Mouse (Mus musculus) liver, adult 2 months (tissue): ENCODE data around the gene Ovca2. TPM values are rescaled to one million over a fixed set of nuclear protein-coding genes. Genes with fewer than 3 reads are reported as not detected.

ENCODE experiments used
- DNase-seq: peaks from one replicate; pipeline ENCODE4 v3.0.0-alpha.2; 2011; ENCODE audit warnings: low read depth, low spot score; ENCODE audit errors: extremely low read depth
- H3K27ac ChIP-seq: fragments of 200-500 bp; replicated peaks from 2 replicates; pipeline ENCODE4 v1.5.1; 2012; ENCODE audit warnings: low read depth, mild to moderate bottlenecking, control low read depth, inconsistent platforms, low read length; ENCODE audit not compliant: insufficient read depth
- H3K27me3 ChIP-seq: fragments of 200-500 bp; 2 replicates; pipeline ENCODE4 v1.6.1; 2012; ENCODE audit warnings: mild to moderate bottlenecking, moderate library complexity, low read length, inconsistent platforms; ENCODE audit not compliant: control insufficient read depth, insufficient read depth
- H3K36me3 ChIP-seq: fragments of 200-500 bp; 2 replicates; pipeline ENCODE4 v1.6.1; 2012; ENCODE audit warnings: low read length, inconsistent platforms; ENCODE audit not compliant: control insufficient read depth, insufficient read depth
- H3K4me1 ChIP-seq: fragments of 200-500 bp; 2 replicates; pipeline ENCODE4 v1.6.1; 2011; ENCODE audit warnings: low read length; ENCODE audit not compliant: control insufficient read depth, insufficient read depth
- H3K4me3 ChIP-seq: fragments of 200-500 bp; 2 replicates; pipeline ENCODE4 v1.5.1; 2011; ENCODE audit warnings: low read depth, mild to moderate bottlenecking, control low read depth, low read length, moderate library complexity; ENCODE audit not compliant: insufficient read depth
- H3K79me2 ChIP-seq: fragments of 200-500 bp; 2 replicates; pipeline ENCODE4 v1.6.1; 2012; ENCODE audit warnings: inconsistent platforms, mild to moderate bottlenecking, low read length, moderate library complexity; ENCODE audit not compliant: control insufficient read depth, insufficient read depth
- H3K9ac ChIP-seq: fragments of 200-500 bp; 2 replicates; pipeline ENCODE4 v1.6.1; 2012; ENCODE audit warnings: low read depth, mild to moderate bottlenecking, control low read depth, inconsistent platforms, low read length
- CTCF ChIP-seq: fragments of 200-500 bp; IDR thresholded peaks from 2 replicates; pipeline ENCODE4 v1.5.1; 2011; ENCODE audit warnings: low read depth, low read length, control low read depth
- POLR2A ChIP-seq: fragments of 200-500 bp; IDR thresholded peaks from 2 replicates; pipeline ENCODE4 v1.6.1; 2011; ENCODE audit warnings: low read length, control low read depth; ENCODE audit not compliant: insufficient read depth; ENCODE audit errors: extremely low read depth
- WGBS: fragments of 180-500 bp; shearing (Covaris S2); methylation state at CpG from one replicate; pipeline ENCODE4 v1.1.7; 2018; 5-methylcytosine and 5-hydroxymethylcytosine counted together
- polyA plus RNA-seq: library from polyadenylated mRNA; depleted of rRNA; stranded (reverse); fragments of >200 nt; gene quantifications from 2 replicates; pipeline ENCODE4 v1.2.3, GENCODE M21; 2012
- total RNA-seq: library from RNA; depleted of rRNA; stranded (reverse); fragments of >200 nt; gene quantifications from 2 replicates; pipeline ENCODE4 v1.2.3, GENCODE M21; 2014

Ovca2 gene
- total and polyA plus RNA-seq, 2 experiments = 5.7 to 6.7 TPM

- Histone ChIP-seq H3K27me3 (peaks cover 14% of the 10 kb centered on the region; the same call in 1 of the 2 replicates), H3K4me3 (no peak overlapping the region), H3K9ac (no peak overlapping the region), H3K27ac (no peak overlapping the region), H3K79me2 (no peaks in the 10 kb centered on the region), H3K4me1 (0 out of 2 replicates have a peak, but pooled peaks cover 3% of the 10 kb centered on the region), H3K36me3 (no peaks in the 10 kb centered on the region)
- TF ChIP-seq CTCF (no peak), POLR2A (no peak)
- DNase-seq = no peak
- 15% methylated on average over 17 of the region's 17 CpGs for WGBS
Measured at GRCm38 (mm10) chr11:75171186-75171865, 7.3 kb downstream of the Ovca2 start.

GRCm38 (mm10) chr11:75170136-75170751 lies 8.4 kb downstream of the Ovca2 start:
- H3K9ac ChIP-seq = no peak overlapping the region
- H3K27ac ChIP-seq = no peak overlapping the region
- H3K4me3 ChIP-seq = peak overlapping the region; percentile 48; the same call in 1 of the 2 replicates
- H3K36me3 ChIP-seq = no peaks in the 10 kb centered on the region
- H3K27me3 ChIP-seq = peaks cover 21% of the 10 kb centered on the region; the same call in 1 of the 2 replicates
- peaks cover 7% of the 10 kb centered on the region; the same call in 1 of the 2 replicates for H3K4me1 ChIP-seq
- TF ChIP-seq CTCF (peak; percentile 83), POLR2A (no peak)
- no peaks in the 10 kb centered on the region for H3K79me2 ChIP-seq
- WGBS = under 1% methylated on average over 38 of the region's 38 CpGs
- peak; percentile 65 for DNase-seq

- peaks cover 7% of the 10 kb centered on the region; the same call in 1 of the 2 replicates for H3K4me1 ChIP-seq
- TF ChIP-seq POLR2A = no peak
- no peak for TF ChIP-seq CTCF
- no peaks in the 10 kb centered on the region for H3K36me3 ChIP-seq
- no peaks in the 10 kb centered on the region for H3K79me2 ChIP-seq
- H3K27ac ChIP-seq = peak within 1 kb of the TSS; percentile 53
- 9% methylated on average over 23 of the region's 23 CpGs for WGBS
- peaks cover 21% of the 10 kb centered on the region; the same call in 1 of the 2 replicates for H3K27me3 ChIP-seq
- H3K9ac ChIP-seq = peak within 1 kb of the TSS; percentile 78
- no peak for DNase-seq
- H3K4me3 ChIP-seq = peak within 1 kb of the TSS; percentile 65
Measured at GRCm38 (mm10) chr11:75169405-75170080, 9.1 kb downstream of the Ovca2 start, which contains the start of gene Hic1. Gene Hic1, minus strand, starts transcription at chr11:75169519.

GRCm38 (mm10) chr11:75168590-75169361 lies 9.9 kb downstream of the Ovca2 start:
- peak overlapping the region; percentile 65 for H3K4me3 ChIP-seq
- under 1% methylated on average over 83 of the region's 83 CpGs for WGBS
- H3K27me3 ChIP-seq = peaks cover 21% of the 10 kb centered on the region; the same call in 1 of the 2 replicates
- H3K36me3 ChIP-seq = no peaks in the 10 kb centered on the region
- TF ChIP-seq POLR2A (no peak), CTCF (peak; percentile 91)
- H3K4me1 ChIP-seq = peaks cover 7% of the 10 kb centered on the region; the same call in 1 of the 2 replicates
- peak overlapping the region; percentile 53 for H3K27ac ChIP-seq
- H3K79me2 ChIP-seq = no peaks in the 10 kb centered on the region
- H3K9ac ChIP-seq = peak overlapping the region; percentile 78
- peak; percentile 31 for DNase-seq
